Mouse (Mus musculus) myocyte (in vitro differentiated cells): ENCODE results near the gene Trim9. TPM values are rescaled to one million over a fixed set of nuclear protein-coding genes. Genes with fewer than 3 reads are reported as not detected.
A peak's percentile ranks its signal among the peaks of the same experiment; 100 is the strongest.

Experiments
- H3K27me3 ChIP-seq: one replicate; pipeline ENCODE4 v1.6.1; 2011; ENCODE audit not compliant: control insufficient read depth, insufficient read depth, insufficient read length
- H3K36me3 ChIP-seq: one replicate; pipeline ENCODE4 v1.6.1; 2011; ENCODE audit not compliant: control insufficient read depth, insufficient read depth
- H3K4me2 ChIP-seq: one replicate; pipeline ENCODE4 v1.6.1; 2011; ENCODE audit warnings: low read depth, control low read depth
- H3K4me3 ChIP-seq: one replicate; pipeline ENCODE4 v1.5.1; 2011; ENCODE audit warnings: mild to moderate bottlenecking, control low read depth, moderate library complexity
- H3K79me2 ChIP-seq: one replicate; pipeline ENCODE4 v1.6.1; 2011; ENCODE audit not compliant: control insufficient read depth, insufficient read depth
- H3ac ChIP-seq: one replicate; pipeline ENCODE4 v1.6.1; 2011; ENCODE audit not compliant: control insufficient read depth, insufficient read length
- CEBPB ChIP-seq: IDR thresholded peaks from 2 replicates; pipeline ENCODE4 v1.6.1; 2011; ENCODE audit warnings: mild to moderate bottlenecking, moderate library complexity; ENCODE audit not compliant: poor library complexity, insufficient read depth, severe bottlenecking
- E2F4 ChIP-seq: IDR thresholded peaks from one replicate; pipeline ENCODE4 v1.6.1; 2011; ENCODE audit warnings: mild to moderate bottlenecking, control low read depth, moderate library complexity; ENCODE audit not compliant: insufficient read depth
- MAX ChIP-seq: IDR thresholded peaks from one replicate; pipeline ENCODE4 v1.6.1; 2011; ENCODE audit warnings: low read depth, mild to moderate bottlenecking, control low read depth
- MYOD1 ChIP-seq, 3 experiments: IDR thresholded peaks; one replicate each; pipeline ENCODE4 v1.6.1; 2011; ENCODE audit warnings: control low read depth in 2 of 3, low read depth in 2 of 3, mild to moderate bottlenecking in 2 of 3, moderate library complexity in 1 of 3; ENCODE audit not compliant: insufficient read length in 2 of 3, control insufficient read depth in 1 of 3
- MYOG ChIP-seq, 3 experiments: IDR thresholded peaks; one replicate each; pipeline ENCODE4 v1.6.1; 2011; ENCODE audit warnings: control low read depth in 2 of 3, low read depth in 2 of 3, mild to moderate bottlenecking in 2 of 3; ENCODE audit not compliant: insufficient read length in 2 of 3, control insufficient read depth in 1 of 3, insufficient read depth in 1 of 3
- POLR2A ChIP-seq: IDR thresholded peaks from one replicate; pipeline ENCODE4 v1.6.1; 2011; ENCODE audit warnings: low read depth, mild to moderate bottlenecking, control low read depth, moderate library complexity; ENCODE audit not compliant: insufficient read length
- POLR2AphosphoS2 ChIP-seq: IDR thresholded peaks from one replicate; pipeline ENCODE4 v1.6.1; 2011; ENCODE audit warnings: low read depth, control low read depth; ENCODE audit not compliant: insufficient read length
- REST ChIP-seq: IDR thresholded peaks from one replicate; pipeline ENCODE4 v1.6.1; 2011; ENCODE audit warnings: mild to moderate bottlenecking, control low read depth, moderate library complexity; ENCODE audit not compliant: insufficient read depth, insufficient read length
- SRF ChIP-seq: IDR thresholded peaks from one replicate; pipeline ENCODE4 v1.6.1; 2011; ENCODE audit warnings: low read depth; ENCODE audit not compliant: control insufficient read depth, insufficient read length
- TCF12 ChIP-seq: IDR thresholded peaks from one replicate; pipeline ENCODE4 v1.6.1; 2011; ENCODE audit warnings: mild to moderate bottlenecking, control low read depth; ENCODE audit not compliant: poor library complexity, insufficient read depth, severe bottlenecking
- TCF3 ChIP-seq: IDR thresholded peaks from one replicate; pipeline ENCODE4 v1.6.1; 2011; ENCODE audit warnings: low read depth, control low read depth; ENCODE audit not compliant: insufficient read length
- USF1 ChIP-seq: IDR thresholded peaks from one replicate; pipeline ENCODE4 v1.6.1; 2011; ENCODE audit warnings: low read depth, mild to moderate bottlenecking, control low read depth, moderate library complexity
- polyA plus RNA-seq: library from polyadenylated mRNA; unstranded; fragments of >200 nt; fragmentation: generic; extraction: Trizol; gene quantifications from one replicate; pipeline ENCODE4 v1.2.1, GENCODE M21; 2012; ENCODE audit warnings: missing spikeins

The Trim9 gene
- polyA plus RNA-seq = not detected

DNA sequence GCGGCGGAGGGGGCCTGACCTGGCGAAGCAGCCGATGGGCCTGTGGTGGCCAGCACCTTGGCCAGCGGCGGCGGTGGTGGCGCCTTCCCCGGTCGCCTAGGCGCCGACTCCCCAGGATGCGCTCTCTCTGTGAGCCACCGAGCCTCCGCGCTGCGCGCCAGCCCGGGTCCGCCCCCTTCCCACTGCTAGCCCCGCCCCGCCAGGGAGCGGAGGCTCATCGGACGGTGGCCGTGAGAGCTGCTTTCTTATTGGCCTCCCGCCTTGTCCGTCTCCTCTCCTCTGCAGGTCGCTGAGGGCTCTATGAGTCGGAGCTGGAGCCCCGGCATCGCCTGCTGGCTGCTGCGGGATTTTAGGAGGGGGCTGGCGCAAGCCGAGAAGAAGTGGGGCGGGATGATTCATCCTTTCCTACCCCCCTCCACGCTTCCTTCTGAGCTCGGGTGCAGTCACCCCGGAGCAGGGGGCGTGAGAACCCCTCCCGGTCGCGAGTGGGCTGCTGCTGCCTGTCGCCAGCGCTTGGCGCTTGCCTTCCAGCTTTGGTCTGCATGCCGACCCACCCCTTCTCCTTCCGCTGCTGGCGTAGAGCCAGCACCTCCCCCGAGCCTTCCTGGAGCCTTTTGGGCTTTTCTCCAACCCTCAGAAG, at the start of gene Trim9:
Gene Trim9 (minus strand): TSS at position 413 of the 640 bp plus-strand sequence.
- Histone ChIP-seq H3K36me3 (no peaks in the 10 kb centered on the region), H3K27me3 (peaks cover 35% of the 10 kb centered on the region), H3K79me2 (no peaks in the 10 kb centered on the region), H3K4me2 (no peak within 1 kb of the TSS), H3K4me3 (no peak within 1 kb of the TSS), H3ac (no peak within 1 kb of the TSS)
- TF ChIP-seq REST (peak; percentile 83), CEBPB (no peak)

DNA sequence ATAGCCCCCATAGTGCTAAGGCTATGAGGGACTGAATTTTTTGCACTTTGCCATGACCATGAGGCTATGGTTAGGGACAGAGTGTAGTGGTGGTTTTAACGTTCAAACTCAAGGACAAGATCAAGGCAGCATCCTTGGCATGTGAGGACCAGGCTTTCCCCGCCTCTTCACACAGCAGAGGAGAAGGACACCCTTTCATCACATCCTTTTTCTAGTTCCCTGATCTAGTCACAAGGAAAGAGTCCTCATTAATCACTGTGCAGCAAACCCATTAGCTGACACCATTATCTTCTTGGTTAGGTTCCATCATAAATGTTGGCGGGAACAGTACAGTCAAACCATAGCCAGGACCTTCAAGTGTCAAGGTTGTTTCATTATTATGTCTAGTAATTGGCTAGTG, 47.6 kb upstream of the Trim9 start:
- no peak overlapping the region for H3ac ChIP-seq
- H3K4me2 ChIP-seq = no peak overlapping the region
- peaks cover 21% of the 10 kb centered on the region for H3K27me3 ChIP-seq
- TF ChIP-seq SRF (no peak), CEBPB (no peak), TCF3 (no peak), MAX (no peak), USF1 (no peak), MYOD1 (IDR thresholded peaks at IDR 0.05; ENCODE audit: control insufficient read depth in 1 of 3, insufficient read length in 2 of 3, low read depth in 2 of 3) (no peak), REST (no peak), TCF12 (no peak), POLR2AphosphoS2 (no peak), E2F4 (no peak), POLR2A (no peak), MYOG (IDR thresholded peaks at IDR 0.05; ENCODE audit: control insufficient read depth in 1 of 3, insufficient read depth in 1 of 3, insufficient read length in 2 of 3, low read depth in 2 of 3) (no peak)
- no peaks in the 10 kb centered on the region for H3K79me2 ChIP-seq
- H3K36me3 ChIP-seq = no peaks in the 10 kb centered on the region
- no peak overlapping the region for H3K4me3 ChIP-seq

DNA sequence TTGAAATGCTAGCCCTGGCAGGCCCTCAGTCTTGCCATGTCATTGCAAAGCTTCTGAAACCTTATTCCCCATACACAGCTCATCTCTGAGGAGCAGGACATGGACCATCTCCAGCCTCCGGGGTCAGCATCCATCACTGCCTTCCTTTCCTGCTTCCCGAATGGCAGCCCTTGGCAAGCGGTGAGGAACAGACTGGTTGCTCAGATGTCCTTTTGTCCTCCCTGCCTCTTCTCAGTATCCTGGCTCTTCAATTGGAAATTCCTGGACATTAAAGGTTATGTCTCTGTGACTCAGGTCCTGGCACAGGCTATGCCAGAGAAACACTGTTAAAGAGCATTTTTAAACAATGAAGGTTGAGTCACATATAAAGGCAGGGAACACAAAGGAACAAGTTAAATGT, 43.8 kb upstream of the Trim9 start:
- Histone ChIP-seq H3K4me2 (no peak overlapping the region), H3K36me3 (no peaks in the 10 kb centered on the region), H3K27me3 (peaks cover 33% of the 10 kb centered on the region), H3K4me3 (no peak overlapping the region), H3K79me2 (no peaks in the 10 kb centered on the region), H3ac (no peak overlapping the region)
- TF ChIP-seq TCF12 (no peak), SRF (no peak), REST (no peak), USF1 (no peak), POLR2A (no peak), TCF3 (no peak), MYOG (IDR thresholded peaks at IDR 0.05; ENCODE audit: control insufficient read depth in 1 of 3, insufficient read depth in 1 of 3, insufficient read length in 2 of 3, low read depth in 2 of 3) (no peak), CEBPB (no peak), MAX (no peak), POLR2AphosphoS2 (no peak)

DNA sequence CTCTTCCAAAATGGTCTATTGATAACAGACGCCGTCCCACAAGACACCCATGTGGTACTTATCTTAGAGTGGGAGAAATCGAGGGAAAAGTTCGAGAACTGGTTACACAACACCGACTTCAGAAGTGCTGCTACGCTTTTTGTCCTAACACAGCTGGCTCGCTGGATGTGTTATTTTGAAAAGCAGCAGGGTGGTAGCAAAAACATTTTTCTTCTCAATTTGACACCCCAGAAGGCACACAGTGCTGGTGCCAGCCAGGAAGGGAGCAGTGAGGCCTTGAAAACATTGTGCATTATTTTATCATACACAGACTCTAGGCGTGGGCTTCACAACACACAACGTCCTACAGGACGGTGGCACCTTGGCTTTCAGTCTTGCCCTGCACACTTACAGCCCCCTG, 27.6 kb upstream of the Trim9 start:
- no peak overlapping the region for H3K4me3 ChIP-seq
- no peak overlapping the region for H3K4me2 ChIP-seq
- no peaks in the 10 kb centered on the region for H3K79me2 ChIP-seq
- H3ac ChIP-seq = no peak overlapping the region
- TF ChIP-seq TCF12 (no peak), POLR2A (no peak), REST (no peak), TCF3 (no peak), USF1 (no peak), SRF (no peak), MYOD1 (IDR thresholded peaks at IDR 0.05; ENCODE audit: control insufficient read depth in 1 of 3, insufficient read length in 2 of 3, low read depth in 2 of 3) (no peak), E2F4 (no peak), MAX (no peak), POLR2AphosphoS2 (no peak), CEBPB (no peak), MYOG (IDR thresholded peaks at IDR 0.05; ENCODE audit: control insufficient read depth in 1 of 3, insufficient read depth in 1 of 3, insufficient read length in 2 of 3, low read depth in 2 of 3) (no peak)
- no peaks in the 10 kb centered on the region for H3K36me3 ChIP-seq
- peaks cover 11% of the 10 kb centered on the region for H3K27me3 ChIP-seq

DNA sequence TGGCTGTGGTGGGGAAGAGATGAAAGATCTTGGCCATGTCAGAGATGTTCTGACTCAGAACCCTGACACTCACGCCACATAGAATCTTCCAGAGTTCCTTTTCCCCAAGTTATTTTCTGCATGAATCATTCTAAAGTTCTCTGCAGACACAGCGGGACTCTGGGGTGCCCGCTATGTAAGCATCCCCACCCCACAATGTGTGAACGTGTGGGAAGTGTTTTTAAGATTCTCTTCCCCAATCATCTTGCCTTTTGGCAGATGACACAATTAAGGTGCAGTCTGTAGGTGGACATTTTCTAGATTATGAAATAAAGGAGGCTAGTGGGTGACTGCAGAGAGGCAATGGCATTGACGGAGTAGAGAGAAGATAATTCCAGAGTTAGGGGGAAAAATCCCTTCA, 25.5 kb upstream of the Trim9 start:
- H3K4me3 ChIP-seq = no peak overlapping the region
- no peaks in the 10 kb centered on the region for H3K79me2 ChIP-seq
- H3K4me2 ChIP-seq = no peak overlapping the region
- no peaks in the 10 kb centered on the region for H3K36me3 ChIP-seq
- peaks cover 8% of the 10 kb centered on the region for H3K27me3 ChIP-seq
- H3ac ChIP-seq = no peak overlapping the region
- no peak for TF ChIP-seq MYOG (IDR thresholded peaks at IDR 0.05; ENCODE audit: control insufficient read depth in 1 of 3, insufficient read depth in 1 of 3, insufficient read length in 2 of 3, low read depth in 2 of 3)
- no peak for TF ChIP-seq SRF
- no peak for TF ChIP-seq REST
- no peak for TF ChIP-seq POLR2A
- TF ChIP-seq MYOD1 (IDR thresholded peaks at IDR 0.05; ENCODE audit: control insufficient read depth in 1 of 3, insufficient read length in 2 of 3, low read depth in 2 of 3) = no peak
- TF ChIP-seq E2F4 = no peak
- TF ChIP-seq POLR2AphosphoS2 = no peak
- no peak for TF ChIP-seq MAX
- no peak for TF ChIP-seq TCF3
- no peak for TF ChIP-seq USF1
- no peak for TF ChIP-seq TCF12
